Mouse (Mus musculus) lung, postnatal 0 days (tissue): ENCODE measurements around the gene Apba1.

Source experiments
- CTCF ChIP-seq: IDR thresholded peaks from 2 replicates; pipeline ENCODE4 v1.5.1; 2016; ENCODE audit warnings: antibody characterized with exemption, mild to moderate bottlenecking
- EP300 ChIP-seq: IDR thresholded peaks from 2 replicates; pipeline ENCODE4 v1.6.1; 2016; ENCODE audit warnings: antibody characterized with exemption, mild to moderate bottlenecking, control low read depth

DNA sequence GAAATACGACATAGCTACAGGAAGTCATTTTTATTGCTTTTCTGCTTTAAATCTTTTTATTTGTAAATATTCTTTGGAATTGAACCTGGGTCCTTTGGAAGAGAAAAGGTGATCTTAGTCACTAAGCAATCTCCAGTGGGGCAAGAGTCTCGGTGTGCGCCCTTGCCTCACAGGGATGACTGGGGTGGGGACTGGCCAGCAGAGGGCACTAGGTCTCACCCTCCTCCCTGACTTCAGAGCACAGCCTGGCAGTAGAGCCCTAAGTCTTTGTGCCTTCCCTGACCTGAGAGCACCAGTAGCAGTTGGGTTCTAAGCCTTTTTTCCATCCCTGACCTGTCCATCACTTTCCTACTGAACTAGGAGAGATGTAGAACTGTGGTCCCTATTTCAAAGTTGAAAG is 142.5 kb downstream of the Apba1 start:
- TF ChIP-seq EP300 (no peak), CTCF (peak; percentile 76)
